Mouse (Mus musculus): ENCODE measurements around the gene Lypd5. TPM values are rescaled to one million over a fixed set of nuclear protein-coding genes. Genes with fewer than 3 reads are reported as not detected.

The Lypd5 gene
- polyA plus RNA-seq, 1 experiment from 2014 or later, result not detected

DNA sequence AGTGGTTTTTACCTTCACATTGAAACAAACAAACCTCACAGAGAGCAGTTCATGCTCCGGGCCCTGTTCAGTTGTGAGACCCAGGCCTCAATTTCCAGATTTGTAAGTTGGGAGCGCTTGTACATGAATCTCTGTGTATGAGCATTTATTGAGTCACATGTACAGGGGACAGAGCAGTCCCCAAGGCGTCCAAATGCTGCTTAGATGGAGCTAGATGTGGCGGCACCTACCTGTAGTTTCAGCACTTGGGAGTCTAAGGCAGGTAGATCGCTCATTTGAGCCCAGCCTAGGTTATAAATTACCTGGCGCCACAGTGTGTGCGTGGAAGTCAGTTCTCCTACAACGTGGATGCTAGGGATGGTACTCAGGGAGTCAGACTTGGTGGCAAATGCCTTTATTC, 27.5 kb downstream of the Lypd5 start:
- Histone ChIP-seq H3K9me3 (ENCODE audit: control insufficient read depth, low read length) (no peaks in the 10 kb centered on the region), H3K4me1 (ENCODE audit: control insufficient read depth, insufficient read depth, low read depth, low read length) (peaks cover 9% of the 10 kb centered on the region), H3K27ac (ENCODE audit: low read depth, low read length) (no peak overlapping the region), H3K9ac (ENCODE audit: low read depth, low read length) (no peak overlapping the region), H3K27me3 (replicated peaks; ENCODE audit: control insufficient read depth, insufficient read depth, low read length) (peaks cover 3% of the 10 kb centered on the region; the same call in 1 of the 2 replicates), H3K4me2 (ENCODE audit: low read length) (no peak overlapping the region), H3K4me3 (ENCODE audit: low read length) (no peak overlapping the region), H3K36me3 (ENCODE audit: control insufficient read depth, insufficient read depth, low read length) (no peaks in the 10 kb centered on the region)
- ATAC-seq, result no peak
- 86% methylated on average over 8 of the region's 8 CpGs for WGBS

DNA sequence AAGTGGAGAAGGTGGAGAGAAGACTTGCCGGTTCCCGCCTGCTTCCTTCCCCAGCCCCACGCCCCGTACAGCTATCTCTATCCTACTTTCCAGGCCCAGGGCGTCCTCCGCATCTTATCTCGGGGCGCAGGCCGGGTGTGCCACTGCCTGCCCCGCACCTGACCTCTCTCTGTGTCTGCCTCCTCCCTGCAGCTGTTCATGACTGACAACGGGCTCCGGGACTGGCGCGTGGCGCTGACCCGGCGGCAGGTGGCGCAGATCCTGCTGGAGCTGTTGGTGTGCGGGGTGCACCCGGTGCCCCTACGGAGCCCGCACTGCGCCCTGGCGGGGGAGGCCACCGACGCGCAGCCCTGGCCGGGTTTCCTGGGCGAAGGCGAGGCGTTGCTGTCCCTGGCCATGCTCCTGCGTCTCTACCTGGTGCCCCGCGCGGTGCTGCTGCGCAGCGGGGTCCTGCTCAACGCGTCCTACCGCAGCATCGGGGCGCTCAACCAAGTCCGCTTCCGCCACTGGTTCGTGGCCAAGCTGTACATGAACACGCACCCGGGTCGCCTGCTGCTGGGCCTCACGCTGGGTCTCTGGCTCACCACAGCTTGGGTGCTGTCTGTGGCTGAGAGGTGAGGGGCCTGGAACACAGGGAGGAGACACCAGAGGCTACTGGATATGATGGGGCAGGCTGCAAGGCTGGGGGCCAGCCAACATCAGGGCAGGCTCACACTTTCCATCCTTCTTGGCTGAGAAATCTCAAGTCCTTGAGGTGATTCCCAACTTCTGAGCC, 28.3 kb downstream of the Lypd5 start:
- Histone ChIP-seq H3K9ac (ENCODE audit: low read depth, low read length) (peak overlapping the region; percentile 44), H3K4me3 (ENCODE audit: low read length) (peak overlapping the region; percentile 24), H3K4me2 (ENCODE audit: low read length) (peak overlapping the region; percentile 55), H3K27ac (ENCODE audit: low read depth, low read length) (no peak overlapping the region), H3K9me3 (ENCODE audit: control insufficient read depth, low read length) (no peaks in the 10 kb centered on the region), H3K4me1 (ENCODE audit: control insufficient read depth, insufficient read depth, low read depth, low read length) (peaks cover 9% of the 10 kb centered on the region), H3K36me3 (ENCODE audit: control insufficient read depth, insufficient read depth, low read length) (no peaks in the 10 kb centered on the region), H3K27me3 (replicated peaks; ENCODE audit: control insufficient read depth, insufficient read depth, low read length) (peaks cover 3% of the 10 kb centered on the region; the same call in 1 of the 2 replicates)
- 9% methylated on average over 36 of the region's 49 CpGs for WGBS
- ATAC-seq, result peak; percentile 43

DNA sequence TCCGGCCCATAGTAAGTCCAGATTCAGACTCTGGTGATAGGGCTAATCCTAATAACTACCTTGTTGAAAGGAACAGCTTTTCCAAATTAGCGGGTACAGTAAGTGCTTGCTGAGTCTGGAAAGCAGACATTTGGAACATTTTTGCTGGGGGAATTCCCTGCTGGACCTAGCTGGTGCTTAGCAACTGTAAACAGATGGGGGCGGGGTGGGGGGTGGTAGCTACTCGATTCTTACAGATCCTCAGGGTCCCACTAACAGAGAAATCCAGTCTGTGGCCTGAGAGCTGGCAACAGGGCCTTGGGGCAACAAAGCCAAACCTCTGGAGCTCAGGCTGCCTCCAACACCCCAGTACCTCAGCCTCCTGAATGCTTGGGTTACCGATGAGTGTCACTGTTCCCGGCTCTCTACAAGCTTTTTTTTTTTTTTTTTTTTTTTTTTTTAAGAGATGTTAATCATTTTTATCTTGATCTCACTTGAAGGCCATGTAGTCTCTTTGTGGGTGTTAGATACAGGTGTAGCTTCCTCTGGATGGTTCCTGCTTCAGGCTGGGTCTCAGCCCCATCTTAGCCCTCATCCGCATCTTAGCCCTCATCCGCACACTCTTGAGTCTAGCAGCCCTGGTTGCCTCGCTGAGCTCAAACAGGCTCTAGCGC, 29.2 kb downstream of the Lypd5 start:
- H3K27ac ChIP-seq (ENCODE audit: low read depth, low read length), result no peak overlapping the region
- ATAC-seq, result no peak
- no peak overlapping the region for H3K4me3 ChIP-seq (ENCODE audit: low read length)

DNA sequence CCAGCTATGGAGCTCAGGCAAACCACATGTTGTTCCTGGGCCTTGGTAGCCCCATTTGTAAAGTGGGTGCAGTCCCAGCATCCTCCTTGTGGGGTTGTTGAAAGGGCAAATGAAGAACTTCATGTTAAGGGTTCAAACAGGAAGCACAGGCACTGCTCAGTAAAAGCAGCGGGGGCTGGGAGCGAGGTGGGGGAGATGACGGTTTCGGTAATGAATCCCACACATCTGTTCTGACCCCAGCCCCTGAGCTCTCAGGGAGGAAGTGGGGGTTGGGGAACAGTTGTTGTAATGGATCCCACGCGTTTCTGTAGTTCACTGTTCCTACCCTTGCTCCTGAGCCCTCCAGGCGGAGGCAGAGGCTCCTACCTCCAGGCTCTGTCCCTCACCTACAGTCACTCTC, 30.9 kb downstream of the Lypd5 start:
- no peak for ATAC-seq
- Histone ChIP-seq H3K9me3 (ENCODE audit: control insufficient read depth, low read length) (no peaks in the 10 kb centered on the region), H3K27me3 (replicated peaks; ENCODE audit: control insufficient read depth, insufficient read depth, low read length) (peaks cover 3% of the 10 kb centered on the region; the same call in 1 of the 2 replicates), H3K36me3 (ENCODE audit: control insufficient read depth, insufficient read depth, low read length) (no peaks in the 10 kb centered on the region), H3K4me3 (ENCODE audit: low read length) (no peak overlapping the region), H3K4me1 (ENCODE audit: control insufficient read depth, insufficient read depth, low read depth, low read length) (peaks cover 4% of the 10 kb centered on the region), H3K9ac (ENCODE audit: low read depth, low read length) (no peak overlapping the region), H3K27ac (ENCODE audit: low read depth, low read length) (no peak overlapping the region), H3K4me2 (ENCODE audit: low read length) (no peak overlapping the region)
- WGBS, result 68% methylated on average over 7 of the region's 7 CpGs

More for the DNA sequence above, 29.2 kb downstream of the Lypd5 start:
- Histone ChIP-seq H3K9ac (ENCODE audit: low read depth, low read length) (no peak overlapping the region), H3K4me2 (ENCODE audit: low read length) (no peak overlapping the region), H3K9me3 (ENCODE audit: control insufficient read depth, low read length) (no peaks in the 10 kb centered on the region), H3K27me3 (replicated peaks; ENCODE audit: control insufficient read depth, insufficient read depth, low read length) (peaks cover 3% of the 10 kb centered on the region; the same call in 1 of the 2 replicates), H3K36me3 (ENCODE audit: control insufficient read depth, insufficient read depth, low read length) (no peaks in the 10 kb centered on the region), H3K4me1 (ENCODE audit: control insufficient read depth, insufficient read depth, low read depth, low read length) (peaks cover 9% of the 10 kb centered on the region)
- 70% methylated on average over 10 of the region's 10 CpGs for WGBS

DNA sequence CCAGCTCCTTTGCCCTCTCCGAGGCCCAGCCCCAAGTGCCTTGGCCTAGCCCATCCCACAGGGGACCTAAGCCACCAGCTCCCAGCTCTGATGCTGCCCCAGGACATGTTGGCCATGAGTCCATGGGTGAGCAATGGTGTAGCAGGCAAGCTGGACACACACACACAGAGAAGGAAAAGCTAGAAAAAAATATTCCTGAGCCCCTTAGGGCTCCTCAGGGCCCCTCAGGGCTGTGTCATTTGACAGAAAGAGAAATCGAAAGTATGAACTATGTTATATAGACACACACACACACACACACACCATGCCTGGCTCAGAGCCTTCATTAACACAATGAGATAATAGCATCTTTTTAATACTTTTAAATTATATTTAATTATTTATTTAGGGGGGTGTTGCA, 31.4 kb downstream of the Lypd5 start:
- Histone ChIP-seq H3K4me2 (ENCODE audit: low read length) (no peak overlapping the region), H3K9me3 (ENCODE audit: control insufficient read depth, low read length) (no peaks in the 10 kb centered on the region), H3K4me3 (ENCODE audit: low read length) (no peak overlapping the region), H3K36me3 (ENCODE audit: control insufficient read depth, insufficient read depth, low read length) (no peaks in the 10 kb centered on the region), H3K27ac (ENCODE audit: low read depth, low read length) (no peak overlapping the region), H3K9ac (ENCODE audit: low read depth, low read length) (no peak overlapping the region), H3K27me3 (replicated peaks; ENCODE audit: control insufficient read depth, insufficient read depth, low read length) (peaks cover 3% of the 10 kb centered on the region; the same call in 1 of the 2 replicates), H3K4me1 (ENCODE audit: control insufficient read depth, insufficient read depth, low read depth, low read length) (peaks cover 4% of the 10 kb centered on the region)
- no peak for ATAC-seq
- WGBS, result 81% methylated on average over 2 of the region's 2 CpGs

DNA sequence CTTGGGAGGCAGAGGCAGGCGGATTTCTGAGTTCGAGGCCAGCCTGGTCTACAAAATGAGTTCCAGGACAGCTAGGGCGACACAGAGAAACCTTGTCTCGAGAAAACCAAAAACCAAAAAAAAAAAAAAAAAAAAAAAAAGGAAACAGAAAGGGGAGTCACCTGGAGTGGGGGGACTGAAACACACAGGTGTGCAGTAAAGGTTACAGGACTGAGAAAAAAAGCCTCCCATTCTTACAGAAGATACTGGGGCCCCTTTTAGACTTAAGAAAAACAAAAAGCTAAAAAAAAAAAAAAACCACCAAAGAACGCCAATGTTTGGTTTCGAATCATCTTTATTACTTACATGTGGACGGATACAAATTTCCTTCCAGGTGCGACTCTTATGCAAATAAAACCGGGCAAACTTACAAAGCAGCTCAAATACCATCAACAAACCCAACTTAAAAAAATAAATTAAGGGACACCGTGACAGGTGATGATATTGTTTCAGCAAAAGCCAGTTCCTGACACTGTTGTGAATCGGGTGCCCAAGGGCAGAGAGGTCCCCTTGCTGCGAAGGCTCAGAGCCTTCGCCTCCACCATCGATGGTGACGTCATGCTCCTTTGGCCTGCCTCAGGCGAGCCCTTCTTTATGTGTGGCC, 33.9 kb downstream of the Lypd5 start:
- H3K36me3 ChIP-seq (ENCODE audit: control insufficient read depth, insufficient read depth, low read length), result no peaks in the 10 kb centered on the region
- 85% methylated on average over 16 of the region's 16 CpGs for WGBS
- no peak for ATAC-seq

DNA sequence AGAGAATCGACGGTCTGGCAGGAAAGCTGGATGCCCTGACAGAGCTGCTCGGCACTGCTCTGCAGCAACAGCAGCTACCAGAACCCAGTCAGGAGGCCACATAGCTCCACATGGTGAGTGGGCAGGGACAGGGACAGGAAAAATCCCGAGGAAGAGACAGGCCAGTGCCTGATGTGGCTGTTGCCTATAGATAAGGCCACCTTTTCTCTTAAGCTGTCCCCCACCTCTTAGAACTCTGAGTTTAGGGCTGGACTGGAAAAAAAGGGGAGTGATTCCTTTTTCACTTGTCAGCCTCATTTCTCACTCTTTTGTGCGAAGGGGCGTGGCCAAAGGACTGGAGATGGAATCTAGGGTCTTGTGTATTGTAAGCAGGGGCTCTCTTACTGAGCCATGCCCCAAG, 35.1 kb downstream of the Lypd5 start:
- H3K27me3 ChIP-seq (replicated peaks; ENCODE audit: control insufficient read depth, insufficient read depth, low read length), result no peaks in the 10 kb centered on the region
- 70% methylated on average over 6 of the region's 6 CpGs for WGBS
- no peak overlapping the region for H3K4me2 ChIP-seq (ENCODE audit: low read length)
- no peak for ATAC-seq
- H3K27ac ChIP-seq (ENCODE audit: low read depth, low read length), result no peak overlapping the region
- no peaks in the 10 kb centered on the region for H3K9me3 ChIP-seq (ENCODE audit: control insufficient read depth, low read length)
- no peak overlapping the region for H3K4me3 ChIP-seq (ENCODE audit: low read length)
- no peaks in the 10 kb centered on the region for H3K36me3 ChIP-seq (ENCODE audit: control insufficient read depth, insufficient read depth, low read length)
- H3K9ac ChIP-seq (ENCODE audit: low read depth, low read length), result no peak overlapping the region
- H3K4me1 ChIP-seq (ENCODE audit: control insufficient read depth, insufficient read depth, low read depth, low read length), result no peaks in the 10 kb centered on the region

More for the DNA sequence above, 33.9 kb downstream of the Lypd5 start:
- Histone ChIP-seq H3K9me3 (ENCODE audit: control insufficient read depth, low read length) (no peaks in the 10 kb centered on the region), H3K27ac (ENCODE audit: low read depth, low read length) (no peak overlapping the region), H3K4me1 (ENCODE audit: control insufficient read depth, insufficient read depth, low read depth, low read length) (no peaks in the 10 kb centered on the region; the same call in 1 of the 2 replicates), H3K9ac (ENCODE audit: low read depth, low read length) (no peak overlapping the region), H3K4me2 (ENCODE audit: low read length) (no peak overlapping the region), H3K4me3 (ENCODE audit: low read length) (no peak overlapping the region), H3K27me3 (replicated peaks; ENCODE audit: control insufficient read depth, insufficient read depth, low read length) (no peaks in the 10 kb centered on the region)

DNA sequence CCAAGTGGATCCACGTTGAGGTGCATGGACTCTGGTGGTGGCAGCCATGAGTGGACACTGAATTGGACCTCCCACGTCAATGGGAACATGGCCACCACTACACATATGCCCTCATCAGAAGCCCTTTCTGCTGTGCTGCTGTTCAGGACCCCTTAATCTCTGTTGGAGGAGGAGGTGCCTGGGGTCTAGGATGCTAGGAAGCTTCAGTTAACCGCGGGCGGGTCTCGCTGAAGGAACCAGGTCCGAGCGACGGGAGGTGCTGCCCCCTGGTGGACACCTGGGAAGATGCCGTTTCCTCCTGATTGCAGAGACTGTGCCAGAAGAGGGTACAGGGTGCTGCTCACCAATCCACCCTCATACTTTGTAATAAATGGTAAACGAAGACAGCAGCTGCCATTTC, 35.8 kb downstream of the Lypd5 start:
- ATAC-seq, result peak; percentile 57; the same call in 1 of the 2 replicates
- H3K9ac ChIP-seq (ENCODE audit: low read depth, low read length), result no peak overlapping the region
- H3K4me2 ChIP-seq (ENCODE audit: low read length), result peak overlapping the region; percentile 26
- H3K9me3 ChIP-seq (ENCODE audit: control insufficient read depth, low read length), result no peaks in the 10 kb centered on the region
- no peaks in the 10 kb centered on the region for H3K36me3 ChIP-seq (ENCODE audit: control insufficient read depth, insufficient read depth, low read length)
- H3K27ac ChIP-seq (ENCODE audit: low read depth, low read length), result no peak overlapping the region
- H3K27me3 ChIP-seq (replicated peaks; ENCODE audit: control insufficient read depth, insufficient read depth, low read length), result no peaks in the 10 kb centered on the region
- H3K4me3 ChIP-seq (ENCODE audit: low read length), result no peak overlapping the region
- H3K4me1 ChIP-seq (ENCODE audit: control insufficient read depth, insufficient read depth, low read depth, low read length), result no peaks in the 10 kb centered on the region
- 10% methylated on average over 11 of the region's 11 CpGs for WGBS

DNA sequence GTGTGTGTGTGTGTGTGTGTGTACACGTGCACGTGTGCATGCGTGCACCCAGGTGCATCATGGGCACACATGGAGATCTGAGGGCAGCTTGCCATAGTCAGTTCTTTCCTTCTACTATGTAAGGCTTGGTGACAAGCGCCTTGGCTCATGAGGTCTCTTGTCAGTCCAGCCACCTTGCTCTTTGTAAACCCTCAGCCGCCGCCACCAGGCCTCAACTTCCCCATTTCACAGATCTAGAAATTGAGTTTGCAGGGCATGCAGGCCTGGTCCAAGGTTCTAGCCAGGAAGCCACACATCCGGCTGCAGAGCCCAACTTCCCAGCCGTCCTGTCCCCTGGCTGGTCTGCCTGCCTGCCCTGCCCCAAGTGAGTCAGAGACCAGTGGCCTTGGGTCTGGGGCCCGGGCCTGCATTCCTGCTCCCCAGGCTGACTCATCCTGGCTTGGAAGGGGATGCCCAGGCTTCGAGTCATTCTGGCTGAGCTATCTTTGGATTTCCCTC, 38.1 kb downstream of the Lypd5 start:
- no peak overlapping the region for H3K9ac ChIP-seq (ENCODE audit: low read depth, low read length)
- no peak for ATAC-seq

More for the DNA sequence above, 38.1 kb downstream of the Lypd5 start:
- Histone ChIP-seq H3K27me3 (replicated peaks; ENCODE audit: control insufficient read depth, insufficient read depth, low read length) (no peaks in the 10 kb centered on the region), H3K9me3 (ENCODE audit: control insufficient read depth, low read length) (no peaks in the 10 kb centered on the region), H3K4me1 (ENCODE audit: control insufficient read depth, insufficient read depth, low read depth, low read length) (peaks cover 3% of the 10 kb centered on the region; the same call in 1 of the 2 replicates), H3K4me3 (ENCODE audit: low read length) (no peak overlapping the region), H3K27ac (ENCODE audit: low read depth, low read length) (no peak overlapping the region), H3K36me3 (ENCODE audit: control insufficient read depth, insufficient read depth, low read length) (no peaks in the 10 kb centered on the region), H3K4me2 (ENCODE audit: low read length) (no peak overlapping the region)
- 87% methylated on average over 10 of the region's 10 CpGs for WGBS

Data from hindbrain, embryonic 16.5 days (tissue).